Mouse (Mus musculus) testis, adult 2 months (tissue): Measurements from ENCODE around the gene Zdhhc14.

Source experiments
- CTCF ChIP-seq: fragments of 200-500 bp; IDR thresholded peaks from 2 replicates; pipeline ENCODE4 v1.5.1; 2012; ENCODE audit warnings: low read depth, mild to moderate bottlenecking, inconsistent platforms, low read length, moderate library complexity; ENCODE audit not compliant: control insufficient read depth, insufficient read depth, insufficient replicate concordance
- POLR2A ChIP-seq: fragments of 200-500 bp; IDR thresholded peaks from 2 replicates; pipeline ENCODE4 v1.6.1; 2012; ENCODE audit warnings: low read depth, mild to moderate bottlenecking, inconsistent platforms, low read length, moderate library complexity; ENCODE audit not compliant: control insufficient read depth

DNA sequence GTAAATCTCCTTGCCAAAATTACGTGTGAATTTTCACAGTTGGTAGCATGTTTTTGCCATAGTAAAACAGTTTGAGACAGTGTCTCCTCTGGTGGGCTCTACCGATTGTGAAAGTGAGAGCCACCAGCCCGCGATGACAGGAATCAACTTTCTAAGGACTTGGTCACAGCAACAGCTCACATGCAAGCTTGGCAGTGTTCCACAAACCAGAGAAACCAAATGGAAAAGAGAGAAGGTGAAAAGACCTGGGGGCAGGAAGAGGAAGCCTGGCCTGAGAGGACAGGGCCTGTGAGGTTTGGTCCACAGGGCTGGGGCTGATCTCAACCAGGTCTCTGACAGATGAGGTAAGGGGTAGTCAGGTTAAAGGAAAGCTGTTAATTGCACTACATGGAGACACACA is 195.5 kb downstream of the Zdhhc14 start:
- TF ChIP-seq POLR2A (no peak), CTCF (no peak)
